Mouse (Mus musculus): Measurements from ENCODE around the gene 4931428F04Rik.

The 4931428F04Rik gene

GRCm38 (mm10) chr8:105285514-105285913 is 4.2 kb downstream of the 4931428F04Rik start:
- DNase-seq, result peak in 1 of 2 experiments; percentile 30

- DNase-seq, result peak; percentile 67 to 83
These were observed 6.6 kb downstream of the 4931428F04Rik start for GRCm38 (mm10) chr8:105283074-105283473.

- DNase-seq, result no peak
These were observed 7.4 kb downstream of the 4931428F04Rik start for GRCm38 (mm10) chr8:105282239-105282638.

- peak in 1 of 2 experiments; percentile 14 for DNase-seq
These were observed 7.8 kb downstream of the 4931428F04Rik start for GRCm38 (mm10) chr8:105281821-105282220.

GRCm38 (mm10) chr8:105280567-105280966 is 9.1 kb downstream of the 4931428F04Rik start:
- no peak for DNase-seq

GRCm38 (mm10) chr8:105278911-105279334 is 10.7 kb downstream of the 4931428F04Rik start:
- peak; percentile 94 to 96 for DNase-seq

GRCm38 (mm10) chr8:105276292-105277120 is 13.2 kb downstream of the 4931428F04Rik start:
- DNase-seq, result peak in 1 of 2 experiments; percentile 61

- DNase-seq, result no peak
These were observed 13.8 kb downstream of the 4931428F04Rik start, which contains the start of gene Nol3 for GRCm38 (mm10) chr8:105275840-105276239. Nol3 (plus strand) TSS chr8:105276140.

GRCm38 (mm10) chr8:105275387-105275786 is 14.3 kb downstream of the 4931428F04Rik start:
- no peak for DNase-seq

- DNase-seq, result no peak
These were observed 18.8 kb downstream of the 4931428F04Rik start for GRCm38 (mm10) chr8:105270916-105271186.

- peak in 1 of 2 experiments; percentile 14 for DNase-seq
These were observed 19.4 kb downstream of the 4931428F04Rik start for GRCm38 (mm10) chr8:105270101-105270915.

- peak in 1 of 2 experiments; percentile 47 for DNase-seq
These were observed 20.2 kb downstream of the 4931428F04Rik start, which contains the start of gene Hsf4 for GRCm38 (mm10) chr8:105269461-105269947. Hsf4 (plus strand) TSS chr8:105269801.

GRCm38 (mm10) chr8:105269075-105269458 is 20.6 kb downstream of the 4931428F04Rik start:
- peak in 1 of 2 experiments; percentile 13 for DNase-seq

- peak; percentile 48 to 64 for DNase-seq
These were observed 21.2 kb downstream of the 4931428F04Rik start for GRCm38 (mm10) chr8:105268342-105269074.

GRCm38 (mm10) chr8:105266775-105267174 is 22.9 kb downstream of the 4931428F04Rik start:
- peak in 1 of 2 experiments; percentile 9 for DNase-seq

- DNase-seq, result no peak
These were observed 24.5 kb downstream of the 4931428F04Rik start for GRCm38 (mm10) chr8:105265128-105265527.

- peak; percentile 64 to 78 for DNase-seq
These were observed 25.4 kb downstream of the 4931428F04Rik start, which contains the start of the genes Tradd and Fbxl8 for GRCm38 (mm10) chr8:105264024-105264982. Tradd (minus strand) TSS chr8:105264609. Fbxl8 (plus strand) TSS chr8:105264648.

- peak in 1 of 2 experiments; percentile 11 for DNase-seq
These were observed 26.3 kb downstream of the 4931428F04Rik start for GRCm38 (mm10) chr8:105263244-105263912.

GRCm38 (mm10) chr8:105261326-105261980 is 28.2 kb downstream of the 4931428F04Rik start:
- DNase-seq, result no peak
